ENCODE assay signal across 20 mouse cellular contexts in the genomic region with DNA sequence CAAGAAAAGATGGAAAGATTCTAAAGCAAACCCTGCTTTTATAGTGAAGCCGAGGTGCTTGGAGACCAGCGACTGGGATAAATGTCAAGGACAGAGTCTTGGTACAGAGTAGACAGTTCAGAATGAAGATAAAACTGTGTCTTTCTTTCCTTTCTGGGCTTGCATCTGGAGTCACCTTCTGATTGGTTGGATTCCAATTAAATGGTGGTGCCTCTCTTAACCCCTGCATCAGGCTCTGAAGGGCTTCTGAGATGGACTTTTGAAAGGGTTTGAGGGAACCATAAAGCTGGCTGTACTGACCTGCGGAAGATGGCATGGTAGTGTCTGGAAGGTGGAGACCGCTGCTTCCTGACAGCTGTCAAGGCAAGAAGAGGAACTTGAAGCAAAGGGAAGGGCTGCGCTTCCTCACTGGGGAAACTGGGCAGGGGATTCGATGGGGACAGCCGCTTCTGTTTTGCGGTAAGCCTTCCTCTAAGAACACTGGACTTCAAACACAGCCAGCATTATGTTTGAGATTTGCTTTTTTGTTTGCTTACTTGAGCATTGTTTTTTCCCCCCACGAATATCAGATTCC. TPM values are rescaled to one million over a fixed set of nuclear protein-coding genes. Genes with fewer than 3 reads are reported as not detected.
DNase-seq lines count a peak whose midpoint lies in the region; ATAC-seq and TF ChIP-seq lines count a peak whose summit lies in the region.
"Had no signal": no experiment of that assay in that cellular context is flagged by ENCODE, and none has a peak within 500 bp of the region (broad histone marks: within the 10 kb centered on the region; RNA-seq: fewer than 3 reads in every experiment).

No protein-coding gene starts in this region.

- H3K9me3 ChIP-seq in liver, embryonic 12.5 days (replicated peaks), result no peaks in the 10 kb centered on the region
- H3K9me3 ChIP-seq in stomach, postnatal 0 days (ENCODE audit: control insufficient read depth, low read length), result no peaks in the 10 kb centered on the region
- H3K9me3 ChIP-seq: embryonic facial prominence, embryonic 13.5 days; liver, embryonic 13.5 days; neural tube, embryonic 13.5 days had no signal

- H3K9ac ChIP-seq in liver, embryonic 12.5 days, result no peak overlapping the region
- no peak overlapping the region for H3K9ac ChIP-seq in stomach, postnatal 0 days (ENCODE audit: low read length)
- H3K9ac ChIP-seq: embryonic facial prominence, embryonic 13.5 days; liver, embryonic 13.5 days; neural tube, embryonic 13.5 days had no signal

- no peak for TF ChIP-seq CTCF in stomach, postnatal 0 days (IDR thresholded peaks at IDR 0.05; ENCODE audit: low read depth)

- peak; percentile 8 for DNase-seq in liver
- peak; percentile 18 for DNase-seq in adrenal gland, postnatal 10 days
- DNase-seq in stomach, postnatal 0 days (ENCODE audit: low spot score), result no peak
- no peak for DNase-seq in left cerebral cortex, adult 18-20 months (ENCODE audit: low spot score in 2 of 2)
- no peak for DNase-seq in gastrocnemius, adult 18-20 months (ENCODE audit: low spot score)
- DNase-seq: cerebellum, postnatal 25 days; kidney, adult 8-10 months; kidney, postnatal 36 days; liver, embryonic 13.5 days had no signal

- no peak for ATAC-seq in liver, embryonic 12.5 days
- peak; percentile 22 to 72; a peak in 3 of 4 replicates for ATAC-seq in hematopoietic stem cell, adult 5-6 weeks (replicated peaks in 1 of 2; ENCODE audit: insufficient read depth in 1 of 2, low FRiP score in 2 of 2, low TSS enrichment in 1 of 2, low read depth in 1 of 2, poor library complexity in 2 of 2, severe bottlenecking in 2 of 2)
- ATAC-seq in stomach, postnatal 0 days (ENCODE audit: low FRiP score, low TSS enrichment), result no peak
- ATAC-seq: CD4-positive, CD25-positive, alpha-beta regulatory T cell, adult 4 months; lung, postnatal 0 days had no signal

- no peak overlapping the region for H3K4me2 ChIP-seq in liver, embryonic 12.5 days
- H3K4me2 ChIP-seq in stomach, postnatal 0 days (replicated peaks; ENCODE audit: low read depth), result peak overlapping the region; percentile 32
- H3K4me2 ChIP-seq: embryonic facial prominence, embryonic 13.5 days; liver, embryonic 13.5 days; neural tube, embryonic 13.5 days had no signal

- WGBS in liver, embryonic 12.5 days (ENCODE audit: insufficient replicate concordance), result 24% methylated on average over 9 of the region's 9 CpGs
- 66% methylated on average over 9 of the region's 9 CpGs for WGBS in stomach, postnatal 0 days

- 0 out of 2 replicates have a peak, but pooled peaks cover 4% of the 10 kb centered on the region for H3K4me1 ChIP-seq in liver, embryonic 12.5 days
- H3K4me1 ChIP-seq in stomach, postnatal 0 days (replicated peaks; ENCODE audit: control insufficient read depth, insufficient read depth), result 0 out of 2 replicates have a peak, but pooled peaks cover 2% of the 10 kb centered on the region

- no peaks in the 10 kb centered on the region for H3K36me3 ChIP-seq in liver, embryonic 12.5 days
- no peaks in the 10 kb centered on the region for H3K36me3 ChIP-seq in stomach, postnatal 0 days (ENCODE audit: control insufficient read depth, insufficient read depth, low read length)
- H3K36me3 ChIP-seq: embryonic facial prominence, embryonic 13.5 days; liver, embryonic 13.5 days; neural tube, embryonic 13.5 days had no signal

- peaks cover 21% of the 10 kb centered on the region for H3K27me3 ChIP-seq in liver, embryonic 12.5 days (replicated peaks)
- no peaks in the 10 kb centered on the region for H3K27me3 ChIP-seq in stomach, postnatal 0 days (ENCODE audit: control insufficient read depth, insufficient read depth, low read length)
- H3K27me3 ChIP-seq: embryonic facial prominence, embryonic 13.5 days had no signal

- TF ChIP-seq EP300 in stomach, postnatal 0 days (optimal IDR thresholded peaks at IDR 0.05), result no peak

- H3K27ac ChIP-seq in liver, embryonic 12.5 days, result no peak overlapping the region
- peak overlapping the region; percentile 37 for H3K27ac ChIP-seq in stomach, postnatal 0 days (replicated peaks)
- H3K27ac ChIP-seq: embryonic facial prominence, embryonic 13.5 days; liver, embryonic 13.5 days; neural tube, embryonic 13.5 days had no signal

- H3K4me3 ChIP-seq in liver, embryonic 12.5 days, result no peak overlapping the region
- no peak overlapping the region; the same call in 1 of the 2 replicates for H3K4me3 ChIP-seq in stomach, postnatal 0 days (ENCODE audit: low read depth, low read length)
- H3K4me3 ChIP-seq: embryonic facial prominence, embryonic 13.5 days; liver, embryonic 13.5 days; neural tube, embryonic 13.5 days had no signal

RNA-seq across cellular contexts. Expression of a gene that starts 4.7 kb away (rescaled TPM):
- 0.50 and 0.68 TPM in 2 replicates for polyA plus RNA-seq in liver, embryonic 12.5 days (2016; fragmentation: Nextera tagmentation; extraction: Ambion mirVana)
- total RNA-seq in adrenal gland, postnatal 10 days (2021), result 1 to 10 TPM; 2.4 to 2.9 TPM
- total RNA-seq in hematopoietic stem cell, adult 5-6 weeks (2017), result 0.75 and 5.0 TPM in 2 replicates
- 11.1 and 11.2 TPM in 2 replicates for polyA plus RNA-seq in stomach, postnatal 0 days (2015; fragmentation: Nextera tagmentation; extraction: Ambion mirVana)
- total RNA-seq in left cerebral cortex, adult 18-20 months (2021), result 1 to 10 TPM in 1 of 2 experiments, under 1 TPM in 1; 0.86 to 1.5 TPM
- under 1 TPM in 1 of 2 experiments, not detected in 1; 0.28 TPM for total RNA-seq in gastrocnemius, adult 18-20 months (2021)
- total RNA-seq: monocyte, adult 5-6 weeks had no signal

RNA-seq across cellular contexts. Expression of a gene that starts 55.0 kb away (rescaled TPM):
- not detected in 2 replicates for polyA plus RNA-seq in liver, embryonic 12.5 days (2016; fragmentation: Nextera tagmentation; extraction: Ambion mirVana)
- total RNA-seq in adrenal gland, postnatal 10 days (2021), result under 1 TPM in 1 of 2 experiments, not detected in 1; 0.51 TPM
- not detected in 2 replicates for total RNA-seq in hematopoietic stem cell, adult 5-6 weeks (2017)
- 0.23 and 0.27 TPM in 2 replicates for polyA plus RNA-seq in stomach, postnatal 0 days (2015; fragmentation: Nextera tagmentation; extraction: Ambion mirVana)
- not detected for total RNA-seq in left cerebral cortex, adult 18-20 months (2021)
- not detected for total RNA-seq in gastrocnemius, adult 18-20 months (2021)
- total RNA-seq: layer of hippocampus, postnatal 14 days; left cerebral cortex, postnatal 36 days; monocyte, adult 5-6 weeks had no signal
- polyA plus RNA-seq: CD4-positive, CD25-positive, alpha-beta regulatory T cell, adult 4 months; embryonic facial prominence, embryonic 13.5 days; gonadal fat pad, adult 2 months; heart, postnatal 0 days; liver, embryonic 13.5 days; neural tube, embryonic 13.5 days had no signal

Comparison
In these comparisons a context has a peak if more than half of its experiments do, and no peak if none do; other contexts are left out.
1. DNase-seq: peak in liver (single experiment) and adrenal gland, postnatal 10 days (single experiment); none in stomach, postnatal 0 days (single experiment), left cerebral cortex, adult 18-20 months (0 of 2) and gastrocnemius, adult 18-20 months (single experiment).
2. ATAC-seq: peak in hematopoietic stem cell, adult 5-6 weeks (2 of 2); none in liver, embryonic 12.5 days (single experiment) and stomach, postnatal 0 days (single experiment).